Mouse (Mus musculus) megakaryocyte-erythroid progenitor cell, adult 5 weeks (primary cell): ENCODE measurements around the gene Gpc3. TPM values are rescaled to one million over a fixed set of nuclear protein-coding genes. Genes with fewer than 3 reads are reported as not detected.

Experiments
- polyA plus RNA-seq: library from polyadenylated mRNA; stranded (reverse); fragments of >175 nt; gene quantifications from 2 replicates; pipeline ENCODE4 v1.2.3, GENCODE M21; 2012

Gene Gpc3
- 2.1 and 2.2 TPM in 2 replicates for polyA plus RNA-seq

GRCm38 (mm10) chrX:52613328-52614030, at the start of gene Gpc3:
TSS of gene Gpc3 (minus strand) at chrX:52613950.

Other genes starting within 250 kb of the Gpc3 start
- gene Ccdc160, start 177.2 kb upstream of the Gpc3 start, polyA plus RNA-seq, result not detected in 2 replicates